Mouse (Mus musculus) stomach, embryonic 16.5 days (tissue): Measurements from ENCODE around the gene Parp16. TPM values are rescaled to one million over a fixed set of nuclear protein-coding genes. Genes with fewer than 3 reads are reported as not detected.
"Not testable (repeated sequence)": the region's sequence is repeated elsewhere in the genome, so short reads cannot be mapped to it uniquely, and the experiment has no call there.

Experiments used
- ATAC-seq: fragments of 200-750 bp; cut with Nextera tagmentation; 2 replicates; pipeline ENCODE4 v1.8.0; 2017; ENCODE audit warnings: moderate number of reproducible peaks, moderate TSS enrichment; ENCODE audit not compliant: insufficient read depth, low FRiP score
- H3K27ac ChIP-seq: fragments of 300-500 bp; sonication (generic); 2 replicates; pipeline ENCODE4 v1.5.1; 2014; ENCODE audit warnings: low read length
- H3K27me3 ChIP-seq: fragments of 300-500 bp; sonication (generic); 2 replicates; pipeline ENCODE4 v1.6.1; 2014; ENCODE audit warnings: low read length, control low read depth, mixed read lengths; ENCODE audit not compliant: control insufficient read depth, insufficient read depth
- H3K36me3 ChIP-seq: fragments of 300-500 bp; sonication (generic); 2 replicates; pipeline ENCODE4 v1.6.1; 2014; ENCODE audit warnings: low read length; ENCODE audit not compliant: control insufficient read depth, insufficient read depth
- H3K4me1 ChIP-seq: fragments of 300-500 bp; sonication (generic); 2 replicates; pipeline ENCODE4 v1.6.1; 2014; ENCODE audit warnings: low read length, control low read depth, mixed read lengths; ENCODE audit not compliant: control insufficient read depth, insufficient read depth
- H3K4me2 ChIP-seq: fragments of 300-500 bp; sonication (generic); 2 replicates; pipeline ENCODE4 v1.6.1; 2014; ENCODE audit warnings: low read depth, low read length, mixed read lengths
- H3K4me3 ChIP-seq: fragments of 300-500 bp; sonication (generic); replicated peaks from 2 replicates; pipeline ENCODE4 v1.5.1; 2014; ENCODE audit warnings: mild to moderate bottlenecking, low read length
- H3K9ac ChIP-seq: fragments of 300-500 bp; sonication (generic); 2 replicates; pipeline ENCODE4 v1.6.1; 2014; ENCODE audit warnings: low read length
- H3K9me3 ChIP-seq: fragments of 300-500 bp; sonication (generic); replicated peaks from 2 replicates; pipeline ENCODE4 v1.6.1; 2016; ENCODE audit warnings: low read length, control low read depth; ENCODE audit not compliant: control insufficient read depth
- WGBS: fragments of 180-500 bp; shearing (Covaris S2); extraction: QIAGEN DNeasy Blood & Tissue Kit; methylation state at CpG from one replicate; pipeline ENCODE4 v1.1.7; 2014; 5-methylcytosine and 5-hydroxymethylcytosine counted together
- polyA plus RNA-seq: library from polyadenylated mRNA; unstranded; fragments of >200 nt; fragmentation: Nextera tagmentation; extraction: Ambion mirVana; gene quantifications from 2 replicates; pipeline ENCODE4 v1.2.1, GENCODE M21; 2015

Gene Parp16
- polyA plus RNA-seq, 1 experiment from 2014 or later: 7.6 TPM

DNA sequence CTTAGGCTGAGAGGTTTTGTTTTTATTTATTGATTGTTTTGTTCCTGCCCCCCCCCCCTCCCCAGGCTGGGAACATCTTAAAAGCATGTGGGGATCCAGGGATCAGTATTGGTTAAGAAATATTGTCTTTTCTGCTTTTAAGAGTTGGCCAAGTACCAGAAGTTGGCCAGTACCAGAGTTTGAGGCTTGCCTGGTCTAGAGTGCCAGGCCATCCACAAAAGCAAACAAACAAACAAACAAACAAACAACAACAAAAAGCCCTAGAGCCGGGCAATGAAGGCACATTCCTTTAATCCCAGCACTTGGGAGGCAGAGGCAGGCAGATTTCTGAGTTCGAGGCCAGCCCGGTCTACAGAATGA, 5.8 kb downstream of the Parp16 start:
- Histone ChIP-seq H3K4me3 (no peak overlapping the region), H3K9ac (no peak overlapping the region), H3K4me2 (no peak overlapping the region), H3K27ac (peak overlapping the region; percentile 57), H3K4me1 (peaks cover 6% of the 10 kb centered on the region), H3K36me3 (no peaks in the 10 kb centered on the region), H3K9me3 (no peaks in the 10 kb centered on the region), H3K27me3 (no peaks in the 10 kb centered on the region)
- WGBS: 38% methylated on average over 3 of the region's 3 CpGs
- ATAC-seq: no peak

DNA sequence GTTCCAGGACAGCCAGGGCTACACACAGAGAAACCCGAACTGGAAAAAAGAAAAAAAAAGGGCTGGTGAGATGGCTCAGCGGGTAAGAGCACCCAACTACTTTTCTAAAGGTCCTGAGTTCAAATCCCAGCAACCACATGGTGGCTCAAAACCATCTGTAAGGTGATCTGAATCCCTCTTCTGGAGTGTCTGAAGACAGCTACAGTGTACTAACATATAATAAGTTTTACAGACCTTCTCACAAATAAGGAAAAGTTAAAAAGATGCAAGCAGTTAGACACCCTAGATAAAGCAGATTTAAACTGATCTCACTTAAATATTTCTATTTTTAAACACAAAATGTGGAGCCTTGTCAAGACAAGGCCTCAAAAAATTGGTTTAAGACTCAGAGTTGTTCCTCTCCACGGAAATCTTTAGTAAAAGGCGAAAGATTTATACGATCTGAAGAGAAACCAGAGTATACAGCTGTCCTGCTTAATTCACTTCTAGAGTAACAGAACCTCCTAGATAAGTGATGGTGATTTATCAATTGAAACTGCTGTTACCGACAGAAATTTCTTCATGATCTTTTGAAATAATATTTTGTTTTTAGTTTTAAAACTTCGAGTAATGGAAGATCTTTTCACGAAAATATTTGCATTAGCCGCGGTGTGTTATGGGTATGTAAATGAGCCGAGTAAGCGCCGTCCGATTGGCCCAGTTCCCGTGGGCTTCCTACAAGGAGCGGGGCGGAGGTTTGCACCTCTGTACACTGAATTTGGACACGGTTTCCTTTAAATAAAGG, 6.4 kb downstream of the Parp16 start:
- Histone ChIP-seq H3K4me2 (peak overlapping the region; percentile 83), H3K4me1 (peaks cover 3% of the 10 kb centered on the region; the same call in 1 of the 2 replicates), H3K4me3 (peak overlapping the region; percentile 54), H3K27me3 (no peaks in the 10 kb centered on the region), H3K9ac (peak overlapping the region; percentile 73), H3K36me3 (no peaks in the 10 kb centered on the region), H3K27ac (peak overlapping the region; percentile 84), H3K9me3 (no peaks in the 10 kb centered on the region)
- peak; percentile 91 for ATAC-seq
- under 1% methylated on average over 18 of the region's 18 CpGs for WGBS

DNA sequence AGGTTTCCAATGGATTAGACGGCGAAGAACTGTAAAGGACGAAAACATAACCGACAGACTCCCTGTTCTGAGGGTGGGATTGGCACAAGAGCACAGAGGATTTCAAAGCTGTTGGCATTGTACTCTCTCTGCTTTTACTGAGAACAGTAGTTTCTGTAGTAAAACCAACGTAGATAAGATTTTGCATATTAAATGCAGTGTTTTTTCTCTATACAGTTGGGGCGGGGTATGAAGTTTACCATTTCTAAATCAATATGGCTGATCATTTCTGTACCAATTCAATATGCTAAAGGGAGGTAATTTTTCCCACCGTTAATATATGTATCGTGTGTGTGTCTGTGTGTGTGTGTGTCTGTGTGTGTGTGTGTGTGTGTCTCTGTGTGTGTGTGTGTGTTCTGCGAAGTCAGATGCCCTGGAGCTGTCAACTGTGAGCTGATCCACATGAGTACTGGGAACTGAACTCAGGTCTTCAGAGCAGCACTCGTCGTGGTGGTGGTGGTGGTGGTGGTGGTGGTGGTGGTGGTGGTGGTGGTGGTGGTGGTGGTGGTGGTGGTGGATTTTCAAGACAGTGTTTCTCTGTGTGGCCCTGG, 7.1 kb downstream of the Parp16 start:
- no peaks in the 10 kb centered on the region for H3K4me1 ChIP-seq
- H3K27ac ChIP-seq: peak overlapping the region; percentile 84
- H3K9me3 ChIP-seq: no peaks in the 10 kb centered on the region
- H3K27me3 ChIP-seq: no peaks in the 10 kb centered on the region
- ATAC-seq: no peak
- peak overlapping the region; percentile 83 for H3K4me2 ChIP-seq
- no peaks in the 10 kb centered on the region for H3K36me3 ChIP-seq
- peak overlapping the region; percentile 54 for H3K4me3 ChIP-seq
- 27% methylated on average over 11 of the region's 11 CpGs for WGBS
- H3K9ac ChIP-seq: peak overlapping the region; percentile 73

DNA sequence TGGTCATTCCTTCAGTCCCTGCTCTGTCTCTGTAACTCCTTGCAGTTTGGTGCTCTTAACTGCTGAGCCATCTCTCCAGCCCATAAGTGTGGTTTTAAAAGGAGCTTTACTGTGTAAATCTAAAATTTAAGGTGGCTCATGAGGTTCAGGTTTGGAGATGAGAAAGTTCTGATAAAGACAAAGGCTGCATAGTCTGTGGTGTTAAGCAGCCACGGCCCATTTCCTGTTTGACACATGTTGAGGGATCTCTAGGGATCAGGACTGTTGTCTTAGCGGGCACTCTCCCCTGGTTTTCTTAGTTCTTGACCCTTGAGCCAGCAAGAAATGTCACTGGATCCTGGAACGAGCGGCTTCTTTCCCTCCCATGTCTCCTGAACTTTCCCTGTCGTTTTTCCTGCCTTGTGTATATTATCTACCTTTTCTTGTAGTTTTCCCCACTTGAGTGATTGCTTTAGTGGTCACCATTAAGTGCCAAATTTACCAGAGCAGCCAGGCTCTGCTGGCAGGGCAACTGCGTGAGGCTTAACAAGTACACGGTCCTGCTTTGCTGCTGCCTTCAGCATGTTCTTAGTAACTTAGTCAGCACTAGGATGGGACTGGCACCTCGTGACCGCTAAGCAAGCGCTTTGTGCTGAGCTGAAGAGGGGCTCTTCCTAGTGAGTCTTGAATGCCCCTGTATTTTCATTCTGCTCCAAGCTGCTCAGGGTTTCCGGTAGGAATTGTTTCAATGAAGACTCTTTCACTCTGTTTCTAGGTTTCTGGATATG, 10.1 kb downstream of the Parp16 start:
- H3K27me3 ChIP-seq: no peaks in the 10 kb centered on the region
- H3K9me3 ChIP-seq: no peaks in the 10 kb centered on the region
- H3K9ac ChIP-seq: no peak overlapping the region
- H3K4me2 ChIP-seq: no peak overlapping the region
- no peaks in the 10 kb centered on the region for H3K36me3 ChIP-seq
- no peaks in the 10 kb centered on the region for H3K4me1 ChIP-seq
- no peak for ATAC-seq
- WGBS: 65% methylated on average over 11 of the region's 11 CpGs
- H3K27ac ChIP-seq: no peak overlapping the region
- H3K4me3 ChIP-seq: no peak overlapping the region

DNA sequence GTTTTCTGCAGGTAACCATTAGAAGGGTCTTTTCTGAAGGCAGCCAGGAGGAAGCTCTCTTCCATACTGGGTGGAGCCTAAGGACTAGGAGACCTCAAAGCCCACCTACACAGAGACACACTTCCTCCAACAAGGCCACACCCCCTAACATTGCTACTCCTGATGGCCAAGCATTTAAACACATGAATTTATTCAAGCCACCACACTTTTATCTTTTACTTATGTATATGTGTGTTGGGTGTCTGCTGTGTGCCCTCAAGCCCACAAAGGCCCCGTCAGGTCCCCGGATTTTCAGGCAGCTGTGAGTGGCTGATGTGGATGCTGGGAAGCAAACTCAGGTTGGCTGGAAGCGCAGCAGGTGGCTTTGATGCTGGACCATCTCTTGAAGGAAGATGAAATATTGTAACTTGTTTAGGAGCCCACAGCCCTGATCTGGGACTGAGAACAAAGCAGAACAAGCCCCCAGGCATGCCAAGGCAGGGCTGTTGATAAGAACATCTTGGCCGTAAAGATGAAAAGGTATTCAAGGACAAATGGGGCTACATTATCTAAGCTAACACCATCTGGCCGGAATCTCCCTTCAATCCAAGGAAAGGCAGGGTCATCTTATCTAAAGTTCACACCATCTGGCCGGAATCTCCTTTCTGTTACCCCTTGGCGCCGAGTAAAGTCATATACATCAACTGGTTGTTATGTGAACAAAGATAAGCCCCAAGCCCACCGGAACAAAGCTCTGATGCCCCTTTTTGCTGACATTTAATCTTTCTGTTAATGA, 12.1 kb downstream of the Parp16 start:
- H3K4me3 ChIP-seq, H3K27me3 ChIP-seq, H3K4me1 ChIP-seq, H3K36me3 ChIP-seq, H3K4me2 ChIP-seq, H3K27ac ChIP-seq, H3K9me3 ChIP-seq, ATAC-seq, H3K9ac ChIP-seq: not testable (repeated sequence)
- WGBS: 83% methylated on average over 9 of the region's 9 CpGs

DNA sequence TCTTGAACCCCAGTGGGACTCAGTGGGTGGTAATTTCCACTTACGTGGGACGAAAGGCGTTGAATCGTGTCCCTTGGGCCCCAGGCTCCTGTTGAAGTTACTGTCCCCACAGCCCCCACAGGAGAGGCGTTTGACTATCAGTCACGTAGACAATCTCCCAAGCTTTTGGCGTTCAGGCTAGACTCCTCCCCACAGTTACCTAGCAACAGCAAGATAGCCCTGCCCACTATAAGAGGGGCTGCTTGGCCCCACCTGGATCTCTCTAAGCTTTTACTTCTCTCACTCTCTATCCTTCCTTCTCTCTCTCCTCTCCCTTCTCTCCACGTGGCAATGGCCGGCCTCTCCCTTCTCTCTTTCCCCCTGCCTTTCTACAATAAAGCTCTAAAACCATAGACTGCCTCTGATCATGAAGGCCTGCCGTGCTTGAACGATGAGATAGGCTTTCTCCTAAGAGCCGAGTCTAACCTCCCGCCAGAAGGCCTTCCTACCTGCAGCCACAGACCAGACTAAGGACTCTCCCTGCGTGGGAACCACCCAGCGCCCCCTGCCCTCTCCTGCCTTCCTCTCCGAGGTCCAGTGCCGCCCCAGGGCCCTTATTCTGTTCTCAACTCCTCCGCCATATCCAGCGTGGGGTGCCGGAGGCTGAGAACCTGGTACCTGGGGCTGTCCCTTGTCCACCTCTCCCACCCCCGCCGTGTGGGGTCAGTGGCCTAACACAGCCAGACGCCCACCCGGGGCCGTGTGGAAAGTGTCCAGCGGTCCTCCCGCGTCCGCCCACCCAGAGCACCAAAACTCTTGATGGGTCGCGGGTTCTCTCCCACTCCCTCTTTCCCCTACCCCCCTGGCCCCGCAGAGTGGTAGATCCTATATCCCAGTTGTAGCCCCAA, 13.4 kb downstream of the Parp16 start:
- no peak for ATAC-seq
- H3K9me3 ChIP-seq: no peaks in the 10 kb centered on the region

DNA sequence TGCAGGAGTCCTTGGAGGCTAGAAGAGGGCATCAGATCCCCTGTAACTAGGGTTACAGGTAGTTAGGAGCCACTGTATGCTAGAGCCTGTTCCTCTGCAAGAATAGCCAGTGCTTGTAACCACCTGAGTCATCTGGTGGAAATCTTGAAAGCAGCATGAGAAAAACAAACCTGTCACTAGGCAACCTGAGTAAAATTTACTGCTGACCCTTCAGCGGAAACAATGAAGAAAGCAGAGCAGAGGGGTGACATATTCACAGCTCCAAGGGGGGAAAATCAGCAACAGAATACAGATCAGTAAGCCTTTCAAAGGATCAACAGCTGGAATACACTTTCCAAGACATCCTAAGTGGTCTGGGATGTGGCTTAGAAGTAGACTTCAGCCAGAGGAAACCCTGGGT, 16.4 kb downstream of the Parp16 start:
- 29% methylated on average over 1 of the region's 1 CpGs for WGBS
- H3K4me2 ChIP-seq: no peak overlapping the region
- H3K9me3 ChIP-seq: no peaks in the 10 kb centered on the region
- H3K4me3 ChIP-seq: no peak overlapping the region
- H3K36me3 ChIP-seq: no peaks in the 10 kb centered on the region
- ATAC-seq: no peak
- H3K4me1 ChIP-seq: peaks cover 16% of the 10 kb centered on the region
- no peak overlapping the region for H3K27ac ChIP-seq
- H3K27me3 ChIP-seq: no peaks in the 10 kb centered on the region; the same call in 1 of the 2 replicates
- H3K9ac ChIP-seq: no peak overlapping the region

More for the DNA sequence above, 13.4 kb downstream of the Parp16 start:
- no peak overlapping the region for H3K4me2 ChIP-seq
- H3K4me1 ChIP-seq: no peaks in the 10 kb centered on the region
- H3K27ac ChIP-seq: no peak overlapping the region
- no peaks in the 10 kb centered on the region for H3K36me3 ChIP-seq
- no peak overlapping the region for H3K4me3 ChIP-seq
- WGBS: 89% methylated on average over 32 of the region's 32 CpGs
- H3K27me3 ChIP-seq: no peaks in the 10 kb centered on the region; the same call in 1 of the 2 replicates
- H3K9ac ChIP-seq: no peak overlapping the region

DNA sequence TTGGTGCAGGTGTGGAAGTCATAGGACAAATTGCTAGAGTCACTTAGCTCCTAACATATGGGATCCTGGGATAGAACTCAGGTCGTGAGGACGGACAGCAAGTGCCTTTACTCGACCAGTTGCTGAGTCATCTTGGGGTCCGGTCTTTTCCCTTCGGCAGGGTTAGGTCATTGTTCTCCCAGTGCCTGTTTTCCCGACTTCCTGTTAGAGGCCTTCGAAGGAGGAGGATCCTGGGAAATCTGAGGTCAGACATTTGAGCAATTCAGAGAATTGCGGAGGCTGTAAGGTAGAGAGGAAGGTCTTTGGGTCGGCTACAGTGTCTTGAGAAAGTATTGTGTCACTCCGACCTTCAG, 19.2 kb downstream of the Parp16 start:
- Histone ChIP-seq H3K9ac (peak overlapping the region; percentile 91), H3K4me1 (peaks cover 27% of the 10 kb centered on the region), H3K9me3 (no peaks in the 10 kb centered on the region), H3K4me2 (peak overlapping the region; percentile 96), H3K27me3 (no peaks in the 10 kb centered on the region; the same call in 1 of the 2 replicates), H3K36me3 (no peaks in the 10 kb centered on the region), H3K27ac (peak overlapping the region; percentile 97), H3K4me3 (peak overlapping the region; percentile 68)
- peak; percentile 0 for ATAC-seq
- WGBS: 21% methylated on average over 10 of the region's 10 CpGs
